Mouse (Mus musculus) spleen, postnatal 14 days (tissue): Measurements from ENCODE around the gene Mast1.
A peak's percentile ranks its signal among the peaks of the same experiment; 100 is the strongest.
"Not testable (repeated sequence)": the region's sequence is repeated elsewhere in the genome, so short reads cannot be mapped to it uniquely, and the experiment has no call there.

Source experiments
- DNase-seq, 2 experiments: peaks; one replicate each; pipeline ENCODE4 v3.0.0; 2021 to 2022; ENCODE audit warnings: low spot score in 2 of 2

The Mast1 gene

GRCm38 (mm10) chr8:84910551-84910950 lies 26.6 kb downstream of the Mast1 start:
- DNase-seq = no peak

GRCm38 (mm10) chr8:84909949-84910348 lies 27.2 kb downstream of the Mast1 start:
- no peak for DNase-seq

GRCm38 (mm10) chr8:84909162-84909767 lies 27.9 kb downstream of the Mast1 start:
- no peak for DNase-seq

GRCm38 (mm10) chr8:84908421-84909161 lies 28.6 kb downstream of the Mast1 start, which contains the start of gene Dnase2a:
Gene Dnase2a (plus strand): TSS chr8:84908560.
- DNase-seq = peak; percentile 92 to 94

GRCm38 (mm10) chr8:84907979-84908378 lies 29.2 kb downstream of the Mast1 start:
- DNase-seq = not testable (repeated sequence)

- no peak for DNase-seq
Measured at GRCm38 (mm10) chr8:84907493-84907892, 29.7 kb downstream of the Mast1 start.

- DNase-seq = no peak
Measured at GRCm38 (mm10) chr8:84907037-84907436, 30.1 kb downstream of the Mast1 start.

GRCm38 (mm10) chr8:84904351-84904750 lies 32.8 kb downstream of the Mast1 start:
- no peak for DNase-seq

GRCm38 (mm10) chr8:84902920-84903661 lies 34.1 kb downstream of the Mast1 start:
- peak; percentile 89 to 92 for DNase-seq

GRCm38 (mm10) chr8:84902367-84902919 lies 34.7 kb downstream of the Mast1 start:
- DNase-seq = no peak

GRCm38 (mm10) chr8:84901752-84902151 lies 35.4 kb downstream of the Mast1 start, which contains the start of gene Klf1:
Gene Klf1 (plus strand): TSS chr8:84901928.
- DNase-seq = peak; percentile 36 to 43

- peak; percentile 54 to 66 for DNase-seq
Measured at GRCm38 (mm10) chr8:84901071-84901470, 36.1 kb downstream of the Mast1 start.

- DNase-seq = no peak
Measured at GRCm38 (mm10) chr8:84895963-84896362, 41.2 kb downstream of the Mast1 start.

GRCm38 (mm10) chr8:84893709-84894134 lies 43.4 kb downstream of the Mast1 start, which contains the start of gene Gcdh:
Gene Gcdh (minus strand): TSS chr8:84893921.
- peak; percentile 74 to 80 for DNase-seq

GRCm38 (mm10) chr8:84892993-84893708 lies 44.0 kb downstream of the Mast1 start:
- no peak for DNase-seq

GRCm38 (mm10) chr8:84889141-84889540 lies 48.0 kb downstream of the Mast1 start:
- DNase-seq = no peak

GRCm38 (mm10) chr8:84888280-84888679 lies 48.9 kb downstream of the Mast1 start:
- DNase-seq = no peak

GRCm38 (mm10) chr8:84884728-84885127 lies 52.4 kb downstream of the Mast1 start:
- no peak for DNase-seq

- no peak for DNase-seq
Measured at GRCm38 (mm10) chr8:84878915-84879314, 58.2 kb downstream of the Mast1 start.

- no peak for DNase-seq
Measured at GRCm38 (mm10) chr8:84877297-84878035, 59.7 kb downstream of the Mast1 start.

- no peak for DNase-seq
Measured at GRCm38 (mm10) chr8:84874339-84874738, 62.8 kb downstream of the Mast1 start.
